Mouse (Mus musculus): ENCODE results near the gene Snu13. TPM values are rescaled to one million over a fixed set of nuclear protein-coding genes. Genes with fewer than 3 reads are reported as not detected.

The Snu13 gene
- total RNA-seq (2014; rRNA removed): 174 and 179 TPM in 2 replicates
- polyA plus RNA-seq (2015; fragmentation: Nextera tagmentation; extraction: Ambion mirVana): 242 and 274 TPM in 2 replicates

- WGBS: under 1% methylated on average over 72 of the region's 74 CpGs
- ATAC-seq (ENCODE audit: low FRiP score): peak; percentile 90
These were observed at the start of gene Snu13 for GRCm38 (mm10) chr15:82047080-82047883. Snu13 (minus strand) TSS chr15:82047598.

GRCm38 (mm10) chr15:82091061-82091460 lies 43.7 kb upstream of the Snu13 start:
- H3K27me3 ChIP-seq (ENCODE audit: insufficient read depth, low read length): no peaks in the 10 kb centered on the region
- no peak overlapping the region for H3K9ac ChIP-seq (replicated peaks; ENCODE audit: low read length, poor library complexity, severe bottlenecking)
- 81% methylated on average over 7 of the region's 7 CpGs for WGBS
- no peak for ATAC-seq (ENCODE audit: low FRiP score)
- DNase-seq (ENCODE audit: low spot score): no peak
- H3K36me3 ChIP-seq (ENCODE audit: insufficient read depth, low read length): no peaks in the 10 kb centered on the region
- no peak overlapping the region for H3K4me2 ChIP-seq (ENCODE audit: low read depth, low read length, poor library complexity, severe bottlenecking)
- no peaks in the 10 kb centered on the region for H3K4me1 ChIP-seq (ENCODE audit: insufficient read depth, low read length)
- H3K9me3 ChIP-seq (ENCODE audit: low read length): no peaks in the 10 kb centered on the region
- no peak overlapping the region for H3K4me3 ChIP-seq (ENCODE audit: low read depth, low read length)
- no peak overlapping the region for H3K27ac ChIP-seq (ENCODE audit: low read depth, low read length)
- TF ChIP-seq CTCF (IDR thresholded peaks at IDR 0.05): no peak

More at GRCm38 (mm10) chr15:82047080-82047883, at the start of gene Snu13:
- H3K4me3 ChIP-seq (ENCODE audit: low read depth, low read length): peak within 1 kb of the TSS; percentile 99
- no peaks in the 10 kb centered on the region for H3K27me3 ChIP-seq (ENCODE audit: insufficient read depth, low read length)
- peak within 1 kb of the TSS; percentile 84 for H3K9ac ChIP-seq (replicated peaks; ENCODE audit: low read length, poor library complexity, severe bottlenecking)
- no peaks in the 10 kb centered on the region for H3K36me3 ChIP-seq (ENCODE audit: insufficient read depth, low read length)
- TF ChIP-seq CTCF (IDR thresholded peaks at IDR 0.05): no peak
- H3K4me1 ChIP-seq (ENCODE audit: insufficient read depth, low read length): peaks cover 3% of the 10 kb centered on the region; the same call in 1 of the 2 replicates
- peak within 1 kb of the TSS; percentile 85 for H3K27ac ChIP-seq (ENCODE audit: low read depth, low read length)
- peak within 1 kb of the TSS; percentile 92 for H3K4me2 ChIP-seq (ENCODE audit: low read depth, low read length, poor library complexity, severe bottlenecking)
- peak; percentile 93 for DNase-seq (ENCODE audit: low spot score)
- H3K9me3 ChIP-seq (ENCODE audit: low read length): no peaks in the 10 kb centered on the region

GRCm38 (mm10) chr15:82087266-82087665 lies 39.9 kb upstream of the Snu13 start:
- Histone ChIP-seq H3K9ac (replicated peaks; ENCODE audit: low read length, poor library complexity, severe bottlenecking) (no peak overlapping the region), H3K9me3 (ENCODE audit: low read length) (no peaks in the 10 kb centered on the region), H3K27ac (ENCODE audit: low read depth, low read length) (no peak overlapping the region), H3K27me3 (ENCODE audit: insufficient read depth, low read length) (no peaks in the 10 kb centered on the region), H3K4me3 (ENCODE audit: low read depth, low read length) (no peak overlapping the region), H3K4me1 (ENCODE audit: insufficient read depth, low read length) (no peaks in the 10 kb centered on the region), H3K4me2 (ENCODE audit: low read depth, low read length, poor library complexity, severe bottlenecking) (no peak overlapping the region), H3K36me3 (ENCODE audit: insufficient read depth, low read length) (no peaks in the 10 kb centered on the region)
- ATAC-seq (ENCODE audit: low FRiP score) (no peak), DNase-seq (ENCODE audit: low spot score) (peak; percentile 6)
- TF ChIP-seq CTCF (IDR thresholded peaks at IDR 0.05): peak; percentile 36
- 9% methylated on average over 10 of the region's 10 CpGs for WGBS

GRCm38 (mm10) chr15:82086131-82086530 lies 38.7 kb upstream of the Snu13 start:
- WGBS: 84% methylated on average over 12 of the region's 12 CpGs
- H3K9ac ChIP-seq (replicated peaks; ENCODE audit: low read length, poor library complexity, severe bottlenecking): no peak overlapping the region
- no peak overlapping the region for H3K4me3 ChIP-seq (ENCODE audit: low read depth, low read length)
- H3K27ac ChIP-seq (ENCODE audit: low read depth, low read length): no peak overlapping the region
- no peaks in the 10 kb centered on the region for H3K27me3 ChIP-seq (ENCODE audit: insufficient read depth, low read length)
- TF ChIP-seq CTCF (IDR thresholded peaks at IDR 0.05): no peak
- ATAC-seq (ENCODE audit: low FRiP score) (no peak), DNase-seq (ENCODE audit: low spot score) (no peak)
- no peaks in the 10 kb centered on the region for H3K36me3 ChIP-seq (ENCODE audit: insufficient read depth, low read length)
- H3K4me2 ChIP-seq (ENCODE audit: low read depth, low read length, poor library complexity, severe bottlenecking): no peak overlapping the region
- H3K9me3 ChIP-seq (ENCODE audit: low read length): no peaks in the 10 kb centered on the region
- H3K4me1 ChIP-seq (ENCODE audit: insufficient read depth, low read length): no peaks in the 10 kb centered on the region

- ATAC-seq (ENCODE audit: low FRiP score) (no peak), DNase-seq (ENCODE audit: low spot score) (no peak)
- Histone ChIP-seq H3K9me3 (ENCODE audit: low read length) (no peaks in the 10 kb centered on the region), H3K4me3 (ENCODE audit: low read depth, low read length) (no peak overlapping the region), H3K27me3 (ENCODE audit: insufficient read depth, low read length) (no peaks in the 10 kb centered on the region), H3K4me2 (ENCODE audit: low read depth, low read length, poor library complexity, severe bottlenecking) (no peak overlapping the region), H3K9ac (replicated peaks; ENCODE audit: low read length, poor library complexity, severe bottlenecking) (no peak overlapping the region), H3K4me1 (ENCODE audit: insufficient read depth, low read length) (no peaks in the 10 kb centered on the region), H3K27ac (ENCODE audit: low read depth, low read length) (no peak overlapping the region), H3K36me3 (ENCODE audit: insufficient read depth, low read length) (no peaks in the 10 kb centered on the region)
- WGBS: 88% methylated on average over 9 of the region's 9 CpGs
- TF ChIP-seq CTCF (IDR thresholded peaks at IDR 0.05): no peak
These were observed 38.2 kb upstream of the Snu13 start for GRCm38 (mm10) chr15:82085606-82086005.

GRCm38 (mm10) chr15:82081161-82081560 lies 33.8 kb upstream of the Snu13 start:
- no peak overlapping the region for H3K4me2 ChIP-seq (ENCODE audit: low read depth, low read length, poor library complexity, severe bottlenecking)
- no peak overlapping the region for H3K9ac ChIP-seq (replicated peaks; ENCODE audit: low read length, poor library complexity, severe bottlenecking)
- no peaks in the 10 kb centered on the region for H3K4me1 ChIP-seq (ENCODE audit: insufficient read depth, low read length)
- 29% methylated on average over 7 of the region's 7 CpGs for WGBS
- ATAC-seq (ENCODE audit: low FRiP score): no peak
- no peaks in the 10 kb centered on the region for H3K27me3 ChIP-seq (ENCODE audit: insufficient read depth, low read length)
- TF ChIP-seq CTCF (IDR thresholded peaks at IDR 0.05): peak; percentile 67
- H3K36me3 ChIP-seq (ENCODE audit: insufficient read depth, low read length): no peaks in the 10 kb centered on the region
- no peaks in the 10 kb centered on the region for H3K9me3 ChIP-seq (ENCODE audit: low read length)
- no peak overlapping the region for H3K4me3 ChIP-seq (ENCODE audit: low read depth, low read length)
- no peak overlapping the region for H3K27ac ChIP-seq (ENCODE audit: low read depth, low read length)
- peak; percentile 52 for DNase-seq (ENCODE audit: low spot score)

All from midbrain, postnatal 0 days (tissue).